Mouse (Mus musculus): ENCODE data around the gene Robo1. TPM values are rescaled to one million over a fixed set of nuclear protein-coding genes. Genes with fewer than 3 reads are reported as not detected.

Gene Robo1
- polyA plus RNA-seq, 1 experiment from 2014 or later: 41.4 TPM

GRCm38 (mm10) chr16:72664233-72664613 is 356.1 kb downstream of the Robo1 start:
- no peaks in the 10 kb centered on the region for H3K36me3 ChIP-seq (ENCODE audit: control insufficient read depth, insufficient read depth, low read length)
- WGBS: 2% methylated on average over 12 of the region's 12 CpGs
- no peak for ATAC-seq (replicated peaks; ENCODE audit: low FRiP score)
- H3K9me3 ChIP-seq (ENCODE audit: control insufficient read depth, low read length): no peaks in the 10 kb centered on the region
- H3K4me1 ChIP-seq (replicated peaks; ENCODE audit: control insufficient read depth, insufficient read depth, low read length): no peaks in the 10 kb centered on the region
- peak; percentile 55 for DNase-seq (ENCODE audit: low spot score)
- H3K9ac ChIP-seq (ENCODE audit: low read length): peak overlapping the region; percentile 81
- peak overlapping the region; percentile 76 for H3K4me3 ChIP-seq (ENCODE audit: low read depth, low read length)
- no peak overlapping the region for H3K27ac ChIP-seq (ENCODE audit: low read depth, low read length)
- no peaks in the 10 kb centered on the region for H3K27me3 ChIP-seq (ENCODE audit: control insufficient read depth, insufficient read depth, low read length)
- peak overlapping the region; percentile 97 for H3K4me2 ChIP-seq (ENCODE audit: low read depth, low read length, severe bottlenecking)

- no peak for DNase-seq (ENCODE audit: low spot score)
- 12% methylated on average over 4 of the region's 4 CpGs for WGBS
- H3K4me1 ChIP-seq (replicated peaks; ENCODE audit: control insufficient read depth, insufficient read depth, low read length): no peaks in the 10 kb centered on the region
Observed at GRCm38 (mm10) chr16:72664806-72665205, 356.7 kb downstream of the Robo1 start.

GRCm38 (mm10) chr16:72665454-72665853 is 357.3 kb downstream of the Robo1 start:
- Histone ChIP-seq H3K4me1 (replicated peaks; ENCODE audit: control insufficient read depth, insufficient read depth, low read length) (no peaks in the 10 kb centered on the region), H3K36me3 (ENCODE audit: control insufficient read depth, insufficient read depth, low read length) (no peaks in the 10 kb centered on the region), H3K9me3 (ENCODE audit: control insufficient read depth, low read length) (no peaks in the 10 kb centered on the region), H3K4me2 (ENCODE audit: low read depth, low read length, severe bottlenecking) (peak overlapping the region; percentile 32; the same call in 1 of the 2 replicates), H3K27me3 (ENCODE audit: control insufficient read depth, insufficient read depth, low read length) (no peaks in the 10 kb centered on the region), H3K4me3 (ENCODE audit: low read depth, low read length) (no peak overlapping the region; the same call in none of the 2 replicates), H3K9ac (ENCODE audit: low read length) (0 out of 2 replicates have a peak overlapping the region, but pooled peaks have one; percentile 14), H3K27ac (ENCODE audit: low read depth, low read length) (no peak overlapping the region)
- ATAC-seq (replicated peaks; ENCODE audit: low FRiP score) (no peak), DNase-seq (ENCODE audit: low spot score) (no peak)
- 58% methylated on average over 5 of the region's 5 CpGs for WGBS

More at GRCm38 (mm10) chr16:72664806-72665205, 356.7 kb downstream of the Robo1 start:
- Histone ChIP-seq H3K9me3 (ENCODE audit: control insufficient read depth, low read length) (no peaks in the 10 kb centered on the region), H3K27ac (ENCODE audit: low read depth, low read length) (no peak overlapping the region), H3K4me3 (ENCODE audit: low read depth, low read length) (peak overlapping the region; percentile 76), H3K36me3 (ENCODE audit: control insufficient read depth, insufficient read depth, low read length) (no peaks in the 10 kb centered on the region), H3K27me3 (ENCODE audit: control insufficient read depth, insufficient read depth, low read length) (no peaks in the 10 kb centered on the region), H3K4me2 (ENCODE audit: low read depth, low read length, severe bottlenecking) (peak overlapping the region; percentile 97), H3K9ac (ENCODE audit: low read length) (peak overlapping the region; percentile 5; the same call in 1 of the 2 replicates)
- no peak for ATAC-seq (replicated peaks; ENCODE audit: low FRiP score)

- ATAC-seq (replicated peaks; ENCODE audit: low FRiP score) (peak; percentile 51; the same call in 1 of the 2 replicates), DNase-seq (ENCODE audit: low spot score) (no peak)
- 30% methylated on average over 6 of the region's 6 CpGs for WGBS
- H3K4me1 ChIP-seq (replicated peaks; ENCODE audit: control insufficient read depth, insufficient read depth, low read length): no peaks in the 10 kb centered on the region
- no peak overlapping the region for H3K27ac ChIP-seq (ENCODE audit: low read depth, low read length)
- no peak overlapping the region for H3K9ac ChIP-seq (ENCODE audit: low read length)
- no peaks in the 10 kb centered on the region for H3K36me3 ChIP-seq (ENCODE audit: control insufficient read depth, insufficient read depth, low read length)
- no peak overlapping the region for H3K4me3 ChIP-seq (ENCODE audit: low read depth, low read length)
- no peak overlapping the region for H3K4me2 ChIP-seq (ENCODE audit: low read depth, low read length, severe bottlenecking)
- no peaks in the 10 kb centered on the region for H3K27me3 ChIP-seq (ENCODE audit: control insufficient read depth, insufficient read depth, low read length)
- no peaks in the 10 kb centered on the region for H3K9me3 ChIP-seq (ENCODE audit: control insufficient read depth, low read length)
Observed at GRCm38 (mm10) chr16:72670240-72671038, 362.3 kb downstream of the Robo1 start.

GRCm38 (mm10) chr16:72677234-72677633 is 369.1 kb downstream of the Robo1 start:
- Histone ChIP-seq H3K9me3 (ENCODE audit: control insufficient read depth, low read length) (no peaks in the 10 kb centered on the region), H3K36me3 (ENCODE audit: control insufficient read depth, insufficient read depth, low read length) (no peaks in the 10 kb centered on the region), H3K4me2 (ENCODE audit: low read depth, low read length, severe bottlenecking) (no peak overlapping the region), H3K4me3 (ENCODE audit: low read depth, low read length) (no peak overlapping the region), H3K27me3 (ENCODE audit: control insufficient read depth, insufficient read depth, low read length) (peaks cover 4% of the 10 kb centered on the region; the same call in 1 of the 2 replicates), H3K4me1 (replicated peaks; ENCODE audit: control insufficient read depth, insufficient read depth, low read length) (no peaks in the 10 kb centered on the region), H3K27ac (ENCODE audit: low read depth, low read length) (no peak overlapping the region), H3K9ac (ENCODE audit: low read length) (no peak overlapping the region)
- no peak for DNase-seq (ENCODE audit: low spot score)
- ATAC-seq (replicated peaks; ENCODE audit: low FRiP score): no peak
- WGBS: 79% methylated on average over 5 of the region's 5 CpGs

- Histone ChIP-seq H3K4me3 (ENCODE audit: low read depth, low read length) (no peak overlapping the region), H3K9ac (ENCODE audit: low read length) (no peak overlapping the region), H3K27ac (ENCODE audit: low read depth, low read length) (no peak overlapping the region), H3K36me3 (ENCODE audit: control insufficient read depth, insufficient read depth, low read length) (no peaks in the 10 kb centered on the region), H3K4me1 (replicated peaks; ENCODE audit: control insufficient read depth, insufficient read depth, low read length) (no peaks in the 10 kb centered on the region), H3K4me2 (ENCODE audit: low read depth, low read length, severe bottlenecking) (no peak overlapping the region), H3K27me3 (ENCODE audit: control insufficient read depth, insufficient read depth, low read length) (peaks cover 4% of the 10 kb centered on the region; the same call in 1 of the 2 replicates), H3K9me3 (ENCODE audit: control insufficient read depth, low read length) (no peaks in the 10 kb centered on the region)
- ATAC-seq (replicated peaks; ENCODE audit: low FRiP score) (no peak), DNase-seq (ENCODE audit: low spot score) (no peak)
- WGBS: 55% methylated on average over 13 of the region's 13 CpGs
Observed at GRCm38 (mm10) chr16:72678450-72678849, 370.3 kb downstream of the Robo1 start.

- no peak for DNase-seq (ENCODE audit: low spot score)
- WGBS: 82% methylated on average over 11 of the region's 11 CpGs
- Histone ChIP-seq H3K4me3 (ENCODE audit: low read depth, low read length) (no peak overlapping the region), H3K9ac (ENCODE audit: low read length) (no peak overlapping the region), H3K4me2 (ENCODE audit: low read depth, low read length, severe bottlenecking) (no peak overlapping the region), H3K4me1 (replicated peaks; ENCODE audit: control insufficient read depth, insufficient read depth, low read length) (no peaks in the 10 kb centered on the region), H3K27ac (ENCODE audit: low read depth, low read length) (0 out of 2 replicates have a peak overlapping the region, but pooled peaks have one; percentile 14), H3K27me3 (ENCODE audit: control insufficient read depth, insufficient read depth, low read length) (peaks cover 4% of the 10 kb centered on the region; the same call in 1 of the 2 replicates), H3K9me3 (ENCODE audit: control insufficient read depth, low read length) (no peaks in the 10 kb centered on the region), H3K36me3 (ENCODE audit: control insufficient read depth, insufficient read depth, low read length) (no peaks in the 10 kb centered on the region)
- no peak for ATAC-seq (replicated peaks; ENCODE audit: low FRiP score)
Observed at GRCm38 (mm10) chr16:72678947-72679558, 370.9 kb downstream of the Robo1 start.

- Histone ChIP-seq H3K4me3 (ENCODE audit: low read depth, low read length) (no peak overlapping the region), H3K4me2 (ENCODE audit: low read depth, low read length, severe bottlenecking) (no peak overlapping the region), H3K4me1 (replicated peaks; ENCODE audit: control insufficient read depth, insufficient read depth, low read length) (no peaks in the 10 kb centered on the region), H3K9me3 (ENCODE audit: control insufficient read depth, low read length) (no peaks in the 10 kb centered on the region), H3K9ac (ENCODE audit: low read length) (no peak overlapping the region), H3K36me3 (ENCODE audit: control insufficient read depth, insufficient read depth, low read length) (no peaks in the 10 kb centered on the region), H3K27ac (ENCODE audit: low read depth, low read length) (no peak overlapping the region), H3K27me3 (ENCODE audit: control insufficient read depth, insufficient read depth, low read length) (peaks cover 2% of the 10 kb centered on the region; the same call in 1 of the 2 replicates)
- no peak for DNase-seq (ENCODE audit: low spot score)
- ATAC-seq (replicated peaks; ENCODE audit: low FRiP score): no peak
- 77% methylated on average over 6 of the region's 6 CpGs for WGBS
Observed at GRCm38 (mm10) chr16:72685604-72686479, 377.7 kb downstream of the Robo1 start.

All from forebrain, embryonic 11.5 days (tissue).